Mouse (Mus musculus) cerebellum, adult 18-20 months (tissue): ENCODE data around the gene Rtl8b.
"Not testable (repeated sequence)": the region's sequence is repeated elsewhere in the genome, so short reads cannot be mapped to it uniquely, and the experiment has no call there.

Experiments
- DNase-seq, 2 experiments: peaks; one replicate each; pipeline ENCODE4 v3.0.0; 2021

The Rtl8b gene

DNA sequence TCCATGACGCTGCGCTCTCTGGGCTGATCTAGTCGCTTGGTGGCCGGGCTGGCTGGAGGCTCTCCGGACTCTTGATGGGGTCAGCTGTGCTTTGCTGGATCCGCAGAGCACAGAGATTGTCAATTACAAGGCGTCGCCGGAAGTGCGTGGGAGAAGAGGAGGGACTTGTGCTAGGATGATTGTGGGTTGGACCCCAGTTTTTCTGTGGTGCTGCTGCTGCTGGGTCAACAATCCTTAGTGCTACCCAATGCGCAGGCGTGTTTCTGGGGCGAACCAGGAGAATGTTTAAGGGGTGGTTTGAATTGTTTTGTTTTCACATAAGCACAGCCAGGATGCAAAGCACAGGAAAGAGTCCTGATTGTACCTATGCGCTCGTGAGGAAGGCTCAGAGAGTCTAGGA, at the start of gene Rtl8b:
Gene Rtl8b, minus strand, starts transcription at position 115 of the 400 bp plus-strand sequence.
- peak; percentile 82 to 90 for DNase-seq

DNA sequence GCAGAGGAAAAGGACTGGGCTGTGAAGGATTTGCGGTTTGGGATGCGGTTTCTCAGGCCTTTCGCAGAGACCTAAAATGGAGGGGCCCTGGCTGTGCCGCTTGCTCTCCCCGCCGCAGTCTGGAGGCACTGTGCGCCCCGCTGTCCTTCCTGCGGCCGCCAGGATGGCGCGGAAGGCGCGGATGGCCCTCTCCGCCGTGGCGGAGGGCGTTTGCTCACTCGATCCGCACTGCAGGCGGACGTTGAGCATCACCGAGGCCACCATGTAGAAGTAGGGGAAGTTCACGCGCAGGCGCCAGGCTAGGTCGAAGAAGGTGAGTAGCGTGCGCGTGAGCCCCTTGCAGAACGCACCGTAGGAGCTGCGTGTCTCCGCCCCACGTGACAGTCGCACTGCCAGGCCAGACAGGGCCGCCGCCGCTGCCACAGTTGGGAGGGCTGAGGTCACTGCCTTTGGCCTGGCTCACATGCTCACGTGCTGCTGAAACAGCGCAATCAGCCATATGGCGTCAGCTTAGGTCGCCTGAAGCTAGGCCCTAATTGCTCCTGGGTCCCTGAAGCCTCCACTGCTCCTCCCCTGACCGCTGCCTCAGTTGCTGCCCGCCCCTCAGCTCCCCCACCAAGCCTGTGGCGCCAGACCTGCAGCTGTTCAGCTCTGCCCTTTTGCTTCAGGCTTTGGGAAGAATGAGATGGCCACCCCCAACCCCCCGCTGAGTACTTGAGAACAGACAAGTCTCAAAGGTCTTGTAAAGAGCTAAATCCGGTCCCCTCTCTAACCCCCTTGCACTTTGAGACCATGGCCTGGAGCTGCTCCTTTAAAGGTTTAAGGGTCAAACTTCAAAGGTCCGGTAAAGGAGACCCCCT, 46.3 kb upstream of the Rtl8b start:
- DNase-seq, result peak; percentile 59 to 67

DNA sequence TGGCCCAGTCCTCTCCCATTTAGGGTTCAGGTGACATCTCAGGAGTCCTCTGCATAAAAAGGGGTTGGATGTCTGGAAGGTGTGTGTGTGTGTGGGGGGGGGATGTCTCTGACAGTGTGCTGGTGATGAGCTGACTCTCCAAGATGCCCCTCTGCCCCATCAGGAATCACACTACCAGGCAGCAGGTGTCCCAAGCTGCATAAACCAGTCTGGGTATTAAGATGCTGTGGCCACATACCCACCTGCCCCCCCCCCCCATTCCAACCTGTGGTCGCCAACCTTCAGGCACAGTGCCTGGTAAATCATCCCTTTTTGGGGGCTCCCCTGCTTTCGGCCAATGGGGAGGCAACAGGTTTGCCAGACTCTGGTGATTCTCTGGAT, 45.7 kb upstream of the Rtl8b start:
- no peak for DNase-seq

DNA sequence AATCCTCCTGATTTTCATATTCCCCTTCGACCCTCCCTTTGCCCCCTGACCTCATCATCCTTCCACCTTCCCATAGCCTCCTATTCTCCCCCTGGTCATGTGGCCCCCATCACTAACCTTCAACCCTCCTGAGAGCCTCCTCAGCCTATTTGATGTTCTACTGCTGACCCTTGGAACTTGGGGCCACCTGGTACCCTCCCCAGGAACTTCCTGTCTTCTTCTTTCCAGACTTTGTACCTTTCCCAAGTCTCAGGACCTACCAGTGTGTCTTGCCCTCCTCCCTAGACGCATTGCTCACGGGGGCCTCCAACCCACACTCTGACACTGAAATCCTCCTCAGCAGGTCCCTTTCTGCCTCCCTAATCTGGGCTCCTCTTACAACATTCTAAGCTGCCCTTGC, 32.5 kb upstream of the Rtl8b start:
- no peak for DNase-seq

DNA sequence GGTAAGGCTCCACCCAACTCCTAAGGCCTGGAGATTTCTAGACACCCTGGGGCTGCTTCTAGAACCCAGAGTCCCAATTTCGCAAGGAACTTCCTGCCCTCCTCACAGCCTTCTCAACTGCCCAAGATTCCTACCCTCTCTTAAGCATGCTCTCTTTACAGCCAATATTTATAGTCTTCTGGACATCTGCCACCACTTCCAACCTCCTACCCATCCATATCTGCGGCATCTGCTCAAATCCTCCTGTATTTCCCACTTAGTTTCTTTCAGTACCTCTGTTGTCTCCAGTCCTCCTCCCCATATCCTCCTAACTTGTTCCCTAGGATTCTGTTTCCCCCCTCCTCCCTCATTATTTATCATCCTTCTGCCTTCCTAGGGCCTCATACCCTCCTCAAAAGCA, 29.0 kb upstream of the Rtl8b start:
- no peak for DNase-seq

DNA sequence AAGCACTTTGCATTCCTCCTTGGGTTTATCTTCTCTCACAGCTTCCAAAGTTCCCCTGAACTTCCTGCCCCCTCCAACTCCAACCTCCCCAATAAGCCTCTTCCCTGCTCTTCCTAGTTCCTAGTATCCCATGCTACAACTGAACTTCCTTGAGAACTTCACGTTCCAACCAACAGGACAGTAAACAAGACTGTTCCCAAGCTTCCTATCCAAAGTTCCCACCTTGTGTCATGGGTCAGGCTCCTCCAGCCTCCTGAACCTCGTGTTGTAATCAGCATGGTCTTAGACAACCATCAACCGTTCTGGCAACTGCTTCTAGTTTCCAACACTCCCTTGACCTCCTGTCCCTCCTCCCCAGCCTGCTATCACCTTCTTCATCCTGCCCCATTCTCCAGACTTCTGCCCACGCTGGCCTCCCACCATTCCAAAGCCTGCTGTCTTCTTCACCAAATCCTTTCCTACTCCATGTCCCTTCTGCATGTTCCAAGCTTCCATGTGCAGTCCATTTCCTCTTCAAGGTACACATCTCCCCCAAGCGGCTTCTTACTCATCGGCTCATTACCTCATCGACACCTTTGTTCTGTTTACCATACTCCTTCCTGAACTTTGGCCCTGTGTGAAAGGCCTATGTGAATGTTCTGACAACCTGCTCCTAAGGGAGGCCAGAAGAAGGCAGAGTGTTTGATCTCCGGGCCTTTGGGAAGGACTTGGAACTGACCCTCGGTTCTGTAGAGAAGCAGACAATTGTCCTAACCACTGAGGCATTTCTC, 24.0 kb upstream of the Rtl8b start:
- DNase-seq, result no peak

DNA sequence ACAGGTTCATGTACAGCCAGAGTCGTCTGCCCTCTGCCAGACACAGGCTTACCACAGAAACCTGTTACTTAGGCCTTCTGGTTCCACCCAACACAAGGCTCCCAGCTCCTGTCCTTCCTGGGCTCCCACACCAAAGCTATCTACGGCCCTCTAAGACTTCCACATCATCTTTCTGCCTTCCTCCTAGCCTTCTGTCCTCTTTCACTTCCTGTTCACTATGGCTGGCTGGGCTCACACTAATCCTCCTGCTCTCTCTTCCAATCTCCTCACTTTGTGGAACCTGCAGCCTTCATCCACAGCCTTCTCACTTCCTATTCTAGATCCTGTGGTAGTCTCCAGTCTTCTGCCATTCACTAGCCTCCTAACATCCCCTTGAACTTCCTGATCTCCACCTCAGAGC, 22.9 kb upstream of the Rtl8b start:
- no peak for DNase-seq

DNA sequence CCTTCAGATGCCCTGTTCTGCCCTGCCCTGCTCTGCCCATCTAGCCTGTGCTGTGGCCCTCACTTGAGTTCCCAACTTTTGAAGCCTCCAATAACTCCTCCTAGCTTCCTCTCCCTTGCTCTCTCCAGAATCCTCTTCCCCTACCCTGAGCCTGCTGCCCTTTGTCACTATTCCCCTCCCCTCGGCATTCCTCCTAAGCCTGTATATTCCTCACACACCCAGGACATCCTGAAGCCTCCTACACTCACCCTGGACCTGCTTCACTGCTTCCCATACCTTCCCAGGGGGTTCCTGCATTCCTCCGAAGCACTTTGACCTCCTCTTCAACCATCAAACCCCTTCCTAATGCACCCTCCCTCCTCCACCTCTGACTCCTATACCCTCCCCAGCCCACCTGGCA, 21.9 kb upstream of the Rtl8b start:
- DNase-seq, result no peak

DNA sequence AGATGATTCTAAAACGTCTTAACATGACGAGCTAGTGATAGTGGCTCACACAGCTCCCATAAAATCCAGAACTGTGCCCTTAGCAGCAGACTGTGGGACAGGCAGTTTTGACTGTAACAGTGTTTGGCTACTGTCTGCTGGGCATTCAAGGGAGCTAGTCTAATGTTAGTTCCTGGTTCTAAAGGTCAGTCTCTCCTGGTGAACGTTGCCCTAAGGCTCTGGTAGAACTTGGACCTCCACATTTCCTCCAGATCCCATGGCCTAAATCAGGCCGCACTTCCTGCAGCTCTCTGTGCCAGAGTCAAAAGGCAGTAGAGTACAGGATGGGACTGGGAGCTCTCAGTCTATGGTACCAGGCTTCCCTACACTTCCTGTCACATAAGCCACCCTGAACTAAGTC, 14.5 kb upstream of the Rtl8b start:
- not testable (repeated sequence) for DNase-seq

DNA sequence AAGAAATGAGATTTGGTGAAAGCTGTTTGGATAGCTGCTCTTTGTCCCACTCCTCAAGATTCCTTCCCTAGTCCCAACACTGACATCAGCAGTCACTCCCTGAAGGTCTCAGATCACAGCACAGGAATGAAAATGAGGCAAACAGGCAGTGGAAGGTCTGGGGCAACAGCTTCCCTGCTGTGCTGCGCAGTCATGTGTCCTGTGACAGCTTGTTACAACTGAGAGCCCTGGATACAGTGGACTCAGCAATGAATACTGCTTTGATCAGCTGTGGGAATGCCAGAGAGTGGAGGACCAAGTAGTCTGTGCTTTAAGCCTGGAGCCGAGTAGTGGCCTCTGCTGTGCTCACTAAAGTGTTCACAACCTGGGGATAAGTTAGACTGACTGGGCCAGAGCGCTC, 12.4 kb upstream of the Rtl8b start:
- DNase-seq, result not testable (repeated sequence)

DNA sequence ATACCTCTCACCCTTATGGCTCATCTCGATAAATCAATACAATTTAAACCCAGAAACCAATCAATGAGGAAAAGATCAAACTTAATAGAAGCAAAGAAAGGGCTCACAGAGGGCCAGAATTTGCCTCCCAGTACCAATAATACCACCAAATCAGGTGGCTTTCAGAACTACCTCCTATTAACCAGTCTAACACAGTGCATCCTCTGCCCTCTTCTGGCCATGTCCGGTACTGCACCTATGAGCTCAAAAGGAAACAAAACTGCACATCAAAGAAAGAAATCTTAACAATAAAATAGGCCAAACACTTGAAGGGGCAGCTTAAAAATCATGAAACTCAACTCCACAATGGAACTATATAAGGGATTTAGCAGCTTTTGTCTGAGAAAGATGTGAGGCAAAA, 6.7 kb upstream of the Rtl8b start:
- peak; percentile 72 to 77 for DNase-seq

DNA sequence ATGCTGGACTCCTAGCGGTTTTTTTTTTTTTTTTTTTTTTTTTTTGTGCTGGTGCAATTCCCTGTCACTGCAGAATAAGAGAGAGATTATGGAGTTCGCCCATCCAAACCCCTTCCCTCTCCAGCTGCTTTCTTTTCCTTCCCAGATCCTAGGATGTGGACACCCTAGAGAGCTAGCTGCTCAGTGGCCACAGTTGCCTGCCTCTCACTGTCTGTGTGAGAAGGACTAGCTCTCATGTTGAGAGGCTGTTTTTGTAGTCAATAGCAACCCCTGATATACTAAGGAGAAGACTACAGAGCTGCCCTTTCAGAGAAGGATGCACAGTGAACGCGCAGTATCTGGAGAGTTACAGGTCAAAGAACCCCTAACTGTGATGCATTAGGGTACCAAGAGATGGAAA, 488 bp upstream of the Rtl8b start:
- peak; percentile 5 to 30 for DNase-seq

DNA sequence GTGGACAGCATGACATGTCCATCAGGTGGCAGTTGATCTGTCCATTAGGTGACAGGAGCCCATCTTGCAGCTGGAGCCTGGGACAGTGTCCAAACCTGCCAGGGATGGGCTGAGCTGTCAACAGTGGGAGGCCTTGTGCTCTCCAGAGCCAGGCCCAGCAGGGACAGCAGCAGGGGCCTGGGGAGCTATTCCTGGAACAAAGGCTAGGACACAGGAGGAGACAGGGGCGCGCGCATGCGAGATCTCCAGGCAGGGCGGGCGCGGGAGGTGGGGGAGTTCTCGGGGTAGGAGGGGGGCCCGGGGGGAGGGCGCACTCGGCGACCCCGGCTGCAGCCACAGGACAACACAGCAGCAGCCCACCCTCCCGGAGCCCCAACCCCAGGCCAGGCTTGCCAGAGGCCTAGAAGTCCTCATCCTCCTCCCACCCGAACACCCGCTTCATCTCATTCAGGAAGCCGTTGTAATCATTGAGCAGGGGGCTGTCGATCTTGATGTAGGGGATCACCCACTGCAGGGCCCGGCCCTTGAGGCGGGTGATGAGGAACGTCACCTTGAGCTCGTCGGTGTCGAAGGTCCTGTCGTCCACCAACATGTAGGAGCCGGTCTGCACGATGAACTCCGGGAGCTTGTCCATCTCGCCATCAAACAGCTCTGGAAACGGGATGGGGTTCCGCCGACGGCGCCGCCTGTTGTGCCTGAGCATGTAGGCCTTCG, 494 bp downstream of the Rtl8b start:
- not testable (repeated sequence) for DNase-seq

DNA sequence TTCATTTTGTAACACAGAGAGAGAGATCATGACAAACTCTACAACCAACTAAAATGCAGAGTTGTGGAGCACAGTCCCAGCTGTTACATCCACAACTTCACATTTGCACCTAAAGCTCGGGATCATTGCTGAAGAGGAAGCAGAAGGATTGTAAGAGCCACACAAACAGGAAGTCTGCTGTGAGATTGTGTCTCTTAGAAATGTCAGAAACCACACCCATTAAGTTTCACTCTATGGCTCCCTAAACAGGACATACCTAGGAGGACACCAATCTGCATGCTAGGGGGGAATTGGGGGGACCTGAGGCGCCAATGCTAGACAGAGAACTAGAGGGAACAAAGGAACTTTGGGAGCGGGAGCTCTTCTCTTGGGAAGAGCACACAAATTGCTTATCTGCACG, 17.3 kb downstream of the Rtl8b start:
- DNase-seq, result not testable (repeated sequence)

DNA sequence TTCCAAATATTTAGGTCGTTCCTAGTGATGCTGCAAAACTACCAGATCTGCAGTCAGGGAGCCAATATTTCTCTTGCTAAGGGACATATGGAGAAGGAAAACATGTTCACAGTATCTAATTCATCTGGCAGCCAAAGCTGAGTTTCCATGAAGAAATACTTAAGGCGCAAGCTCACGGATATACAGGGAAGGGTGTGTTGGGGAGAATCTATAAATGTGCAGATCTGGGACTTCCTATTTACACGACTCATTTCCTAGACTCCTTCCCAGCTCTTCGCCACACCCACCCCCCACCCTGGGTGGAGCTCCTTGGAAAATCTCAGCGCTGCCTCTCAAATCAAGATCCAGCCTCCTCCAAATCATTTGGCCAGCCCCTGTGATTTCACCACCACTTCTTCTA, 24.3 kb downstream of the Rtl8b start:
- no peak for DNase-seq

DNA sequence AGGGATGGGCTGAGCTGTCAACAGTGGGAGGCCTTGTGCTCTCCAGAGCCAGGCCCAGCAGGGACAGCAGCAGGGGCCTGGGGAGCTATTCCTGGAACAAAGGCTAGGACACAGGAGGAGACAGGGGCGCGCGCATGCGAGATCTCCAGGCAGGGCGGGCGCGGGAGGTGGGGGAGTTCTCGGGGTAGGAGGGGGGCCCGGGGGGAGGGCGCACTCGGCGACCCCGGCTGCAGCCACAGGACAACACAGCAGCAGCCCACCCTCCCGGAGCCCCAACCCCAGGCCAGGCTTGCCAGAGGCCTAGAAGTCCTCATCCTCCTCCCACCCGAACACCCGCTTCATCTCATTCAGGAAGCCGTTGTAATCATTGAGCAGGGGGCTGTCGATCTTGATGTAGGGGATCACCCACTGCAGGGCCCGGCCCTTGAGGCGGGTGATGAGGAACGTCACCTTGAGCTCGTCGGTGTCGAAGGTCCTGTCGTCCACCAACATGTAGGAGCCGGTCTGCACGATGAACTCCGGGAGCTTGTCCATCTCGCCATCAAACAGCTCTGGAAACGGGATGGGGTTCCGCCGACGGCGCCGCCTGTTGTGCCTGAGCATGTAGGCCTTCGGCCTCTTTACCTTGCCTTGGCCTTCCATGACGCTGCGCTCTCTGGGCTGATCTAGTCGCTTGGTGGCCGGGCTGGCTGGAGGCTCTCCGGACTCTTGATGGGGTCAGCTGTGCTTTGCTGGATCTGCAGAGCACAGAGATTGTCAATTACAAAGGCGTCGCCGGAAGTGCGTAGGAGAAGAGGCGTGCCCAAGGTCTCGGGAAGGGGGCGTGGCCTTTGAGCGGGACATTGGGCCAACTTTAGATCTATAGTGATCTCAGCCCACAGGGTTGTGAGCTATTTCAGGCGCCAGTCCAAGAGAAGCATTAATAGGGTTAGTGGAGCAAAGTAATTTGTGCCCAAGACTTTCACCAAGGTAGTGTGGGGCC, 26.9 kb downstream of the Rtl8b start, which contains the start of gene Rtl8a:
Gene Rtl8a, minus strand, starts transcription at position 703 of the 982 bp plus-strand sequence.
- peak; percentile 81 to 83 for DNase-seq

DNA sequence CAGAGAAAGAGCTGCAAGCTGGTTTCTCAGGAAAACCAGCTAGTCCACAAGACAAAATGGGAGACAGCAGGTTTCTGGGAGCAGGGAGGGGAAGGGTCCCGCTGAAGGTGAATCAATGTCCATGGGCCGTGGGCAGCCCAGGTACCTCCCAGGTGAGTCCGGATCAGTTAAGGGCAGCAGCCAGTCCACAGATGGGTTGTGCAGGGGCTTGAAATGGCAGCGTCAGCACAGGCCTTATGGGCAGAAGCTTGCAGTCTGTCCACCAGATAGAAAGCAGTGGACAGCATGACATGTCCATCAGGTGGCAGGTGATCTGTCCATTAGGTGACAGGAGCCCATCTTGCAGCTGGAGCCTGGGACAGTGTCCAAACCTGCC, 27.6 kb downstream of the Rtl8b start:
- peak in 1 of 2 experiments; percentile 10 for DNase-seq

DNA sequence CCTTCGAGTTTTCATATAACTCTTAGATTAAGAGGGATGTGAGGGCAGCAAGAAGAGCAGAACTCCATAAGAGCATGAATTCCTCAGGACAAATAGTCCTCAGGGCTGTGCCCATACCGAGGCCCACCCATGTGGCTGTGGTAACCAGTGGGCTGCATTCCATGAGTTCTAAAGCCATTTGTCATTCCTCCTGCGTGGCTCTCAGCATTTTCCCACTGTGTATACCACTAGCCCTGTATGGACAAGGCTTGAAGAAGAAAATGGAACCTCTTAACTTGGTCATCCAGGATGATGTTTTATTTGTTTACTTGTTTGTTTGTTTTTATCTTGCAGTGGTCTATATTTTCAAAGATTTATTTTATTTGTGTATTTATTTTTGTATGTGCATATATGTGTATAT, 32.1 kb downstream of the Rtl8b start:
- not testable (repeated sequence) for DNase-seq
